Mouse (Mus musculus): ENCODE data around the gene Phactr3.

The Phactr3 gene

GRCm38 (mm10) chr2:178137518-178137917 is 18.7 kb downstream of the Phactr3 start:
- DNase-seq, result peak; percentile 80 to 87

GRCm38 (mm10) chr2:178141489-178141922 is 22.7 kb downstream of the Phactr3 start:
- DNase-seq, result peak; percentile 88 to 90

- DNase-seq, result peak; percentile 63 to 73
Measured at GRCm38 (mm10) chr2:178142291-178143023, 23.7 kb downstream of the Phactr3 start.

GRCm38 (mm10) chr2:178143024-178143415 is 24.2 kb downstream of the Phactr3 start:
- DNase-seq, result no peak

- DNase-seq, result no peak
Measured at GRCm38 (mm10) chr2:178143898-178144297, 25.1 kb downstream of the Phactr3 start.

GRCm38 (mm10) chr2:178149312-178149711 is 30.5 kb downstream of the Phactr3 start:
- no peak for DNase-seq

GRCm38 (mm10) chr2:178150697-178151096 is 31.9 kb downstream of the Phactr3 start:
- peak in 1 of 2 experiments; percentile 65 for DNase-seq

GRCm38 (mm10) chr2:178153601-178154000 is 34.8 kb downstream of the Phactr3 start:
- no peak for DNase-seq

- DNase-seq, result no peak
Measured at GRCm38 (mm10) chr2:178154129-178154528, 35.4 kb downstream of the Phactr3 start.

GRCm38 (mm10) chr2:178154576-178154975 is 35.8 kb downstream of the Phactr3 start:
- peak; percentile 83 to 91 for DNase-seq

- no peak for DNase-seq
Measured at GRCm38 (mm10) chr2:178155176-178155916, 36.6 kb downstream of the Phactr3 start.

GRCm38 (mm10) chr2:178155917-178156282 is 37.1 kb downstream of the Phactr3 start:
- DNase-seq, result peak in 1 of 2 experiments; percentile 61

GRCm38 (mm10) chr2:178158936-178159335 is 40.2 kb downstream of the Phactr3 start:
- peak in 1 of 2 experiments; percentile 53 for DNase-seq

- no peak for DNase-seq
Measured at GRCm38 (mm10) chr2:178163981-178164380, 45.2 kb downstream of the Phactr3 start.

GRCm38 (mm10) chr2:178165943-178166342 is 47.2 kb downstream of the Phactr3 start:
- peak; percentile 63 to 64 for DNase-seq

GRCm38 (mm10) chr2:178169983-178170382 is 51.2 kb downstream of the Phactr3 start:
- DNase-seq, result no peak

GRCm38 (mm10) chr2:178173951-178174350 is 55.2 kb downstream of the Phactr3 start:
- DNase-seq, result peak in 1 of 2 experiments; percentile 38

- DNase-seq, result peak; percentile 45 to 54
Measured at GRCm38 (mm10) chr2:178175286-178175931, 56.6 kb downstream of the Phactr3 start.

GRCm38 (mm10) chr2:178184251-178184650 is 65.5 kb downstream of the Phactr3 start:
- peak; percentile 80 for DNase-seq

GRCm38 (mm10) chr2:178184862-178185261 is 66.1 kb downstream of the Phactr3 start:
- peak; percentile 41 to 48 for DNase-seq

- DNase-seq, result no peak
Measured at GRCm38 (mm10) chr2:178188988-178189387, 70.2 kb downstream of the Phactr3 start.

GRCm38 (mm10) chr2:178192881-178193280 is 74.1 kb downstream of the Phactr3 start:
- peak; percentile 62 to 64 for DNase-seq

GRCm38 (mm10) chr2:178193445-178193844 is 74.7 kb downstream of the Phactr3 start:
- peak; percentile 32 to 58 for DNase-seq

All from cerebellum, postnatal 10 days (tissue).